Mouse (Mus musculus) liver, embryonic 14.5 days (tissue): ENCODE data around the gene Usp50. TPM values are rescaled to one million over a fixed set of nuclear protein-coding genes. Genes with fewer than 3 reads are reported as not detected.

Source experiments
- ATAC-seq: fragments of 200-750 bp; cut with Nextera tagmentation; 2 replicates; pipeline ENCODE4 v1.8.0; 2017; ENCODE audit warnings: moderate number of reproducible peaks, mild to moderate bottlenecking, moderate library complexity; ENCODE audit not compliant: insufficient read depth
- DNase-seq, 3 experiments: peaks; one replicate each; pipeline ENCODE4 v3.0.0-alpha.2; 2012 to 2013; ENCODE audit warnings: low read depth in 3 of 3, low spot score in 3 of 3
- H3K27ac ChIP-seq: fragments of 300-500 bp; sonication (generic); 2 replicates; pipeline ENCODE4 v1.5.1; 2014; ENCODE audit warnings: moderate library complexity, mild to moderate bottlenecking, control low read depth, inconsistent platforms
- H3K27me3 ChIP-seq: fragments of 300-500 bp; sonication (generic); 2 replicates; pipeline ENCODE4 v1.6.1; 2014; ENCODE audit warnings: mild to moderate bottlenecking, low read length, moderate library complexity; ENCODE audit not compliant: control insufficient read depth, insufficient read depth
- H3K36me3 ChIP-seq: fragments of 300-500 bp; sonication (generic); replicated peaks from 2 replicates; pipeline ENCODE4 v1.6.1; 2014; ENCODE audit warnings: low read depth; ENCODE audit not compliant: control insufficient read depth, insufficient read depth
- H3K4me1 ChIP-seq, 2 experiments: fragments of 200-500 bp in 1 of 2; fragments of 300-500 bp in 1 of 2; sonication (generic) in 1 of 2; replicated peaks; 2 replicates each; pipeline ENCODE4 v1.6.1; 2012 to 2014; ENCODE audit warnings: antibody characterized with exemption in 1 of 2, inconsistent platforms in 1 of 2, low read length in 1 of 2; ENCODE audit not compliant: control insufficient read depth in 2 of 2, insufficient read depth in 2 of 2
- H3K4me2 ChIP-seq: fragments of 300-500 bp; sonication (generic); 2 replicates; pipeline ENCODE4 v1.6.1; 2014; ENCODE audit warnings: low read depth, mild to moderate bottlenecking, control low read depth, moderate library complexity
- H3K4me3 ChIP-seq, 2 experiments: fragments of 200-500 bp in 1 of 2; fragments of 300-500 bp in 1 of 2; sonication (generic) in 1 of 2; 2 replicates each; pipeline ENCODE4 v1.5.1; 2012 to 2014; ENCODE audit warnings: low read depth in 2 of 2, low read length in 2 of 2, mild to moderate bottlenecking in 2 of 2, control low read depth in 1 of 2, inconsistent platforms in 1 of 2, moderate library complexity in 1 of 2; ENCODE audit not compliant: insufficient read depth in 1 of 2
- H3K9ac ChIP-seq: fragments of 300-500 bp; sonication (generic); replicated peaks from 2 replicates; pipeline ENCODE4 v1.6.1; 2014; ENCODE audit warnings: mild to moderate bottlenecking, control low read depth, moderate library complexity
- H3K9me3 ChIP-seq: fragments of 300-500 bp; sonication (generic); 2 replicates; pipeline ENCODE4 v1.6.1; 2016; ENCODE audit warnings: low read length, mixed read lengths; ENCODE audit not compliant: control insufficient read depth
- CTCF ChIP-seq: IDR thresholded peaks from 2 replicates; pipeline ENCODE4 v1.5.1; 2016; ENCODE audit warnings: antibody characterized with exemption, low read depth, control low read depth
- EP300 ChIP-seq: IDR thresholded peaks from 2 replicates; pipeline ENCODE4 v1.6.1; 2016; ENCODE audit warnings: antibody characterized with exemption, low read depth
- WGBS: fragments of 180-500 bp; shearing (Covaris S2); extraction: QIAGEN DNeasy Blood & Tissue Kit; methylation state at CpG from one replicate; pipeline ENCODE4 v1.1.7; 2014; ENCODE audit not compliant: insufficient replicate concordance; 5-methylcytosine and 5-hydroxymethylcytosine counted together
- polyA plus RNA-seq, 2 experiments: library from polyadenylated mRNA; depleted of rRNA in 1 of 2; stranded (reverse) in 1 of 2; unstranded in 1 of 2; fragments of >200 nt; fragmentation: Nextera tagmentation in 1 of 2; extraction: Ambion mirVana in 1 of 2; gene quantifications; 2 replicates each; pipeline versions ENCODE4 v1.2.1 to v1.2.3; 2012 to 2014

The Usp50 gene
- polyA plus RNA-seq, 2 experiments: 0.93 to 1.8 TPM

DNA sequence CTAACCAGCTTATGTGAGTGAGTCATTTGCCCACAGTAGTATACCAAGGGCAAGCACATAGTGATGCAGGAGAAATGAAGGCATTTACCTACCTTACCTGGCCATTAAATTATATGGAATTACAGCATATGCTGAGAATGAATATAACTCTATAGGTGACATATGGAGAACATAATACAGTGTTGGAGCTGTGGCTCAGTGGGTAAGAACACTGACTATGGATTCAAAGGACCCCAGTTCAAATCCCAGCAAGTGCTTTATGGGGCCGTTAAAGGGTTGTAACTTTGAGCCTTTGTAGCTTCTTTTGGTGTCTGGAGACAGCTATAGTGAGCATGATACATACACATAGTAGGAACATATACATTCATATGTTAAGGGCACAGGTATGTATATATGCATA is 1.8 kb downstream of the Usp50 start:
- no peak overlapping the region for H3K4me2 ChIP-seq
- H3K27ac ChIP-seq: no peak overlapping the region
- no peak overlapping the region for H3K9ac ChIP-seq
- no peak for ATAC-seq
- 0 out of 4 replicates have a peak, but pooled peaks cover 0 to 2% of the 10 kb centered on the region in 2 experiments for H3K4me1 ChIP-seq
- H3K9me3 ChIP-seq: no peaks in the 10 kb centered on the region
- TF ChIP-seq EP300 (no peak), CTCF (no peak)
- DNase-seq: no peak
- WGBS: 74% methylated on average over 1 of the region's 1 CpGs
- H3K36me3 ChIP-seq: no peaks in the 10 kb centered on the region
- H3K27me3 ChIP-seq: no peaks in the 10 kb centered on the region
- H3K4me3 ChIP-seq: no peak overlapping the region

DNA sequence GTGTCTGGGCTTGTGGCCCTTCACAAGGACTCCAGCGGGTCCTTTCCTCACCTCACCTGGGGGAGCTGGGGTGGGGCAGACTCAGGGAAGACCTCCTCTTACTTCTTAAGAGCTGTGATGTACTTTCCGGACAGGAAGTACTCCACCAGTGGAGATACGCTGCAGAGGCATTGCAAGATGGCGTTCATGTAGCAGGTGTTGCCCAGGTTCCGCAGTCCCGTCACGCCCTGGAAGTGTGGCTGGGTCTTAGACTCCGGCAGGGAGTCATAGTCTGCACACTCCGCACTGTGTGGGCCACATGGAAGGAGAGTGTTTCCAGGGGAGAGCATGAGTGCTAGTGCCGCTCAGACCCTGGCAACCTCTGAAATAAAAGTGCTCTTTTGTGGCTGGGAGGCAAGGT is 3.0 kb downstream of the Usp50 start:
- TF ChIP-seq CTCF (no peak), EP300 (no peak)
- DNase-seq (no peak), ATAC-seq (no peak)
- no peak overlapping the region for H3K9ac ChIP-seq
- WGBS: 75% methylated on average over 10 of the region's 10 CpGs
- H3K4me1 ChIP-seq: 0 out of 4 replicates have a peak, but pooled peaks cover 0 to 2% of the 10 kb centered on the region in 2 experiments
- no peak overlapping the region for H3K4me2 ChIP-seq
- no peaks in the 10 kb centered on the region for H3K27me3 ChIP-seq
- no peaks in the 10 kb centered on the region for H3K9me3 ChIP-seq
- no peak overlapping the region for H3K4me3 ChIP-seq
- no peak overlapping the region for H3K27ac ChIP-seq
- no peaks in the 10 kb centered on the region for H3K36me3 ChIP-seq

DNA sequence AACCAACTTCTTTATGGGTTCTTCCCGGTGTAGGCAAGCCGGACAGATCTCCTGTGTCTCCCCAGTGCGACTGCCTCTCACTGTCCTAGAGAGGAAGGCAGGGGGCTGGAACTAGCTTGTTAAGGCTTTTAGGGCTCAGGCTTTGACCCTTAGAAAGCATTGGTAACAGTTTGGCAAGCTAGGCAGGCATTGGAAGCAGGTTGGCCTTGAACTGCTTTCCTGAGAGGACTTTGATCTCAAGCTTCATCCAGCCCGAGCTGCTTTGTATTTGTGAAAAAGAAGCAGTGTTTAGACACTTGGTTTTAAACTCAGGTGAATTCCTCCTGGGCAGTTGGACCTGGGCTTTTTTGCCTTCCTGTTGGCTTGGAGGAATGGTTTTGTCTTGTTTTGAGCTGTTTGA is 4.5 kb downstream of the Usp50 start:
- Histone ChIP-seq H3K9me3 (no peaks in the 10 kb centered on the region), H3K27ac (no peak overlapping the region), H3K27me3 (no peaks in the 10 kb centered on the region), H3K36me3 (no peaks in the 10 kb centered on the region), H3K4me2 (no peak overlapping the region), H3K4me3 (no peak overlapping the region), H3K4me1 (0 out of 4 replicates have a peak, but pooled peaks cover 0 to 2% of the 10 kb centered on the region in 2 experiments), H3K9ac (no peak overlapping the region)
- 53% methylated on average over 4 of the region's 4 CpGs for WGBS
- TF ChIP-seq CTCF: no peak
- no peak for TF ChIP-seq EP300
- ATAC-seq (no peak), DNase-seq (no peak)

DNA sequence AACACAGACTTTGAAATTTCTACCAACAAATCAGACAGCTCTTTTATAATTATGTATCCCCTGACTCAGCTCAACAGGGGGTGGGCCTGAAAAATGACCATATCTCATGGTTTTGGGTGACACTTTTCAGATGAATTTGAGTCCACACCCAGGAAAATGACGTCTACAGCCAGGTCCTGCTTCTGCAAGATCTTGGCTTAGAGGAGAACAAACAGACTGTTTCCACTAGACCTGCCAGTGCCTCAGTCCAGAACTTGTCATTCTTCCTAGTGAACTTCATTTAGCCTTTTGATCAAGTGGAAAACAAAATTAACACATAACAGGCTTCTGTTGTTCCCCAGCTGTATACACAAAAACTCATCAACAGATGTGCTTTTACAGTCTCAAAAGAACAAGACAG is 6.9 kb downstream of the Usp50 start:
- Histone ChIP-seq H3K36me3 (no peaks in the 10 kb centered on the region), H3K4me3 (no peak overlapping the region), H3K9ac (no peak overlapping the region), H3K4me2 (no peak overlapping the region), H3K9me3 (no peaks in the 10 kb centered on the region), H3K27me3 (no peaks in the 10 kb centered on the region), H3K4me1 (0 out of 4 replicates have a peak, but pooled peaks cover 0 to 2% of the 10 kb centered on the region in 2 experiments), H3K27ac (no peak overlapping the region)
- no peak for TF ChIP-seq EP300
- no peak for TF ChIP-seq CTCF
- DNase-seq: no peak
- 24% methylated on average over 1 of the region's 1 CpGs for WGBS
- no peak for ATAC-seq

DNA sequence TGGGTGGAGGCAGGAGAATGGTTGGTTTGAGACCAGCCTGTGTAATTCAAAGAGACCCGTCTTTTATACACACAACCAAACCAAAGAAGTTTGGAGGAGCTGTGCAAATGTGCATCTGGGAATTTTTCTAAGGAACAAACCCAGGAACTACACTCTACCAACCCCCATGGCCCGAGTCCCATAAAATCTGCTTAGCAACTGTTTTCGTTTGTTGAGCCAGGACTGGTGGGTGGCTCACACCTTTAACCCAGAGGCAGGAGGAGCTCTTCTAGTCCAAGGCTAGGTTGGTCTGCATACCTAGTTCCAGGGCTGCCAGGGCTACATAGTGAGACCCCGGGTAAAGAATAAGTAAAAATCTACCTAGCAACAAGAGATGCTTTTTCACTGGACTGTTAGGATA is 7.3 kb downstream of the Usp50 start:
- H3K9ac ChIP-seq: no peak overlapping the region
- WGBS: 49% methylated on average over 4 of the region's 4 CpGs
- no peak overlapping the region for H3K4me3 ChIP-seq
- H3K27ac ChIP-seq: no peak overlapping the region
- ATAC-seq: no peak
- H3K4me1 ChIP-seq: 0 out of 4 replicates have a peak, but pooled peaks cover 0 to 2% of the 10 kb centered on the region in 2 experiments
- TF ChIP-seq CTCF (no peak), EP300 (no peak)
- H3K4me2 ChIP-seq: no peak overlapping the region
- no peaks in the 10 kb centered on the region for H3K27me3 ChIP-seq
- no peaks in the 10 kb centered on the region for H3K36me3 ChIP-seq
- H3K9me3 ChIP-seq: no peaks in the 10 kb centered on the region
- DNase-seq: no peak
